Mouse (Mus musculus) liver, embryonic 18 days (tissue): Measurements from ENCODE around the gene Ccnh. TPM values are rescaled to one million over a fixed set of nuclear protein-coding genes. Genes with fewer than 3 reads are reported as not detected.

ENCODE experiments used
- polyA plus RNA-seq: library from polyadenylated mRNA; depleted of rRNA; stranded (reverse); fragments of >200 nt; gene quantifications from 2 replicates; pipeline ENCODE4 v1.2.3, GENCODE M21; 2012; rRNA removed

Ccnh gene
- 13.7 and 16.3 TPM in 2 replicates for polyA plus RNA-seq

GRCm38 (mm10) chr13:85188903-85189643 is at the start of gene Ccnh:
Gene Ccnh (plus strand): TSS chr13:85189408.

Other genes starting within 250 kb of the Ccnh start
- 10.1 and 11.7 TPM in 2 replicates for gene Rasa1, start 99.7 kb downstream of the Ccnh start, polyA plus RNA-seq